Mouse (Mus musculus): ENCODE results near the gene Shpk. TPM values are rescaled to one million over a fixed set of nuclear protein-coding genes. Genes with fewer than 3 reads are reported as not detected.

The Shpk gene
- polyA plus RNA-seq, 1 experiment, result 1.3 TPM

- TF ChIP-seq GATA1 (IDR thresholded peaks at IDR 0.05; ENCODE audit: low read length), result no peak
These were observed 26.6 kb downstream of the Shpk start for GRCm38 (mm10) chr11:73225856-73226255.

GRCm38 (mm10) chr11:73228881-73229280 is 29.6 kb downstream of the Shpk start:
- no peak for TF ChIP-seq GATA1 (IDR thresholded peaks at IDR 0.05; ENCODE audit: low read length)

GRCm38 (mm10) chr11:73230081-73230480 is 30.8 kb downstream of the Shpk start:
- TF ChIP-seq GATA1 (IDR thresholded peaks at IDR 0.05; ENCODE audit: low read length), result no peak

- no peak for TF ChIP-seq GATA1 (IDR thresholded peaks at IDR 0.05; ENCODE audit: low read length)
These were observed 33.3 kb downstream of the Shpk start for GRCm38 (mm10) chr11:73232513-73232912.

DNA sequence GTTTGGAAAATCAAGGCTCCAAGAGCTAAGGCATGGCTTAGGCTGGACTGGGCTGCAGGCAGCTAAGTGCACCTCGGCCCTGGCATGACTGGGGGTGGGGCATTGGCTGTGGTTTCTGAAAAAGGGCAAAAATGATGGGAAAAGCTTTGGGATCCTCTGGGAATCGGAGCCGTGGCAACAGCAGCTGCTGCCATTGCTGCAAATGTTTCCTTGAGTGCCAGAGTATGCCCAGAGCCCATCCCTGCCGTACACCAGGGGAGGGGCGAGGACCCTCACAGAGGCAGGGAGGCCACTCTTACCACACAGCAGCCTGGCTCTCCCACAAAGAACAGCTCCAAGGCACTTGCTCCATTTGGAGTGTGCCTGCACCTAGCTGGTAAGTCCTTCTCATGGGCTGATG is 34.7 kb downstream of the Shpk start, which contains the start of gene Trpv1:
Trpv1 (plus strand) TSS at position 301 of the 400 bp plus-strand sequence.
- no peak for TF ChIP-seq GATA1 (IDR thresholded peaks at IDR 0.05; ENCODE audit: low read length)

- no peak for TF ChIP-seq GATA1 (IDR thresholded peaks at IDR 0.05; ENCODE audit: low read length)
These were observed 36.9 kb downstream of the Shpk start for GRCm38 (mm10) chr11:73235990-73236701.

DNA sequence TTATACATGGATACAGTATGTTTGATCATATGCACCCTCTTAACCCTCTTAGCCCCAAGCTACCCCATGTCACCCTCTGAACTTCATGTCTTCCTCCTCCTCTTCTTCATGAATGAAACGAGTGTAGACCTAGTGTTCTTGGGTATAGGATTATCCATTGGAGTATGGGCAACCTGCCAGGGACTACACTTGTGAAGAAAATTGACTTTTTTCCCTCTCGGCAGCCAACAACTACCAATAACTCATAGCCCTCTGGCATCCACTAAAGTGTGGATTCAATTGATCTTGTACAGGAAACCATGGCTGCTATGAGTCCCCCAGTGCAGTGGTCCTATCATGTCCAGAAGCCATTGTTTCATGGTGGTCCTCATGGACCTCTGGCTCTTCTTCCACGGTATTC is 37.5 kb downstream of the Shpk start:
- no peak for TF ChIP-seq GATA1 (IDR thresholded peaks at IDR 0.05; ENCODE audit: low read length)

DNA sequence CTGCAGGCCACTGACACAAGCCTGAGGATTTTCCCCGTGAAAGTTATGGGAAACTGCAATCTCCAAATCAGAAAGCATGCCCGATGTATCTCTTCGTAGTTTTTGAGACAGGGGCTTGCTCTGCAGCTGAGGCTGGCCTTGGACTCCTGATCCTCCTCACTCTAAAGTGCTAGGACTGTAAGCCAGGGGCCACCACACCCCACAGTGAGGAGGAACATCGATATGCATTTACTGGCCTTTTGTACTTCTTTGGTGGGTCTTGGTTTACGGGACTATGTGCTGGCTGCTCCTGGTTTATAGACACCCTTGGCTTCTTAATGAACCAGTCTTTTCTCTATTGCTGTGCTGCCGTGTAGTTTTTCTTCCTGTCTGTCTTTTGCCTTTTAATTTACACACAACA is 42.9 kb downstream of the Shpk start:
- TF ChIP-seq GATA1 (IDR thresholded peaks at IDR 0.05; ENCODE audit: low read length), result no peak

DNA sequence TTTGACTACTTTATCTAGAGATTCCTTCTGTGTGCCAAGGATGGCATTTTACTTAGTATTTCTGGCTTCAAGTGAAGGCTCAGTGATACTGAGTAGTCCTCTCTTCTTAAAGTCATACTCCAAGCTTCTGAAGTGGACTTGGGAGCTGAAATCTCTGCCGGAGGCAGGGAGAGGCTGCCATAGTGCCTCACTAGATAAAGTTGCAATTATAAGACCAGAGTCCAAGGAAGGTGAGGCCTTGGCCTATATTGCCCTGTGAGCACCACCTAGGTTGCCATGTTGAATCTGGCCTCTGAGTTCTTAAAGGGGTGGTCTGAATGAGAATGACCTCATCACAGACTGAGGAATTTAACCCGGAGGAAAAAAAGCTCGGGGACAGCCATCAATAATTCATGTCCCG is 43.5 kb downstream of the Shpk start:
- TF ChIP-seq GATA1 (IDR thresholded peaks at IDR 0.05; ENCODE audit: low read length), result no peak

- no peak for TF ChIP-seq GATA1 (IDR thresholded peaks at IDR 0.05; ENCODE audit: low read length)
These were observed 58.2 kb downstream of the Shpk start for GRCm38 (mm10) chr11:73257362-73257945.

GRCm38 (mm10) chr11:73258664-73259063 is 59.4 kb downstream of the Shpk start:
- no peak for TF ChIP-seq GATA1 (IDR thresholded peaks at IDR 0.05; ENCODE audit: low read length)

- TF ChIP-seq GATA1 (IDR thresholded peaks at IDR 0.05; ENCODE audit: low read length), result no peak
These were observed 61.2 kb downstream of the Shpk start for GRCm38 (mm10) chr11:73260457-73260856.

DNA sequence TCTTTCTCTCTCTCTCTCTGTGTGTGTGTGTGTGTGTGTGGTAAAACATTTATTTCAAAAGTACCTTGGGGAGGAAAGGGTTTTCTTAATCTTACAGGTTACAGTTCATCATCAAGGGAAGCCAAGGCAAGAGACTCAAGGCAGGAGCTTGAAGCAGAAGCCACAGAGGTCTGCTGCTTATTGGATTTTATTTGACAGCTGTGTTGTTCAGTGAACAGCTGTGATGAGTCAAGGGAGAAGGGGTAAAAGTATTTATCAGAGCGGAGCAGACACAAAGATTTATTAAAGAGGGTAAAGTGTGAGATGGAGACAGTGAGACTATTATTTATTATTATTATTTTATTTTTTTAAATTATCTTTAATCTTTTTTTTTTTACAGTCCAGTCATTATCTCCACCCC is 62.1 kb downstream of the Shpk start:
- TF ChIP-seq GATA1 (IDR thresholded peaks at IDR 0.05; ENCODE audit: low read length), result no peak

- no peak for TF ChIP-seq GATA1 (IDR thresholded peaks at IDR 0.05; ENCODE audit: low read length)
These were observed 68.0 kb downstream of the Shpk start, which contains the start of gene Trpv3 for GRCm38 (mm10) chr11:73267267-73267666. Gene Trpv3 (plus strand): TSS chr11:73267388.

Other genes starting within 250 kb of the Shpk start
- gene Atp2a3, start 238.3 kb upstream of the Shpk start, polyA plus RNA-seq (2012), result 13.9 and 15.7 TPM in 2 replicates
- gene P2rx1, start 200.4 kb upstream of the Shpk start, polyA plus RNA-seq (2012), result 5.8 and 14.4 TPM in 2 replicates
- 3.8 TPM in 2 replicates for gene Camkk1, start 180.5 kb upstream of the Shpk start, polyA plus RNA-seq (2012)
- 9.1 and 12.0 TPM in 2 replicates for gene Ncbp3, start 151.7 kb upstream of the Shpk start, polyA plus RNA-seq (2012)
- 0.03 TPM in 2 replicates for gene Itgae, start 108.9 kb upstream of the Shpk start, polyA plus RNA-seq (2012)
- 26.0 and 32.8 TPM in 2 replicates for gene Haspin, start 61.2 kb upstream of the Shpk start, polyA plus RNA-seq (2012)
- not detected in 2 replicates for gene P2rx5, start 39.0 kb upstream of the Shpk start, polyA plus RNA-seq (2012)
- gene Emc6, start 22.4 kb upstream of the Shpk start, polyA plus RNA-seq (2012), result 271 and 304 TPM in 2 replicates
- 2.9 and 7.4 TPM in 2 replicates for gene Tax1bp3, start 22.4 kb upstream of the Shpk start, polyA plus RNA-seq (2012)
- 1.8 and 3.1 TPM in 2 replicates for gene Ctns, start 418 bp upstream of the Shpk start, polyA plus RNA-seq (2012)
- gene Trpv1, start 34.8 kb downstream of the Shpk start, polyA plus RNA-seq (2012), result not detected in 2 replicates
- gene Trpv3, start 67.9 kb downstream of the Shpk start, polyA plus RNA-seq (2012), result not detected in 2 replicates
- not detected in 2 replicates for gene Aspa, start 130.1 kb downstream of the Shpk start, polyA plus RNA-seq (2012)
- gene Gm49340, start 130.3 kb downstream of the Shpk start, polyA plus RNA-seq (2012), result not detected in 2 replicates
- gene Spata22, start 130.3 kb downstream of the Shpk start, polyA plus RNA-seq (2012), result not detected in 2 replicates
- not detected in 2 replicates for gene Olfr20, start 151.3 kb downstream of the Shpk start, polyA plus RNA-seq (2012)
- gene Olfr376, start 171.8 kb downstream of the Shpk start, polyA plus RNA-seq (2012), result not detected in 2 replicates
- not detected in 2 replicates for gene Olfr1, start 200.2 kb downstream of the Shpk start, polyA plus RNA-seq (2012)
- gene Olfr378, start 229.0 kb downstream of the Shpk start, polyA plus RNA-seq (2012), result not detected in 2 replicates